Mouse (Mus musculus) adrenal gland, adult 2 months (tissue): ENCODE results near the gene Chka. TPM values are rescaled to one million over a fixed set of nuclear protein-coding genes. Genes with fewer than 3 reads are reported as not detected.
A peak's percentile ranks its signal among the peaks of the same experiment; 100 is the strongest.

Source experiments
- DNase-seq: peaks from one replicate; pipeline ENCODE4 v3.0.0; 2021
- long read RNA-seq: library from polyadenylated mRNA; stranded (forward); transcript quantifications from one replicate; pipeline ENCODE4 v2.0.0, GENCODE M21; 2021
- polyA plus RNA-seq: library from polyadenylated mRNA; depleted of rRNA; stranded (reverse); fragments of >200 nt; gene quantifications from 2 replicates; pipeline ENCODE4 v1.2.3, GENCODE M21; 2012; rRNA removed
- total RNA-seq, 2 experiments: library from RNA; stranded (reverse); gene quantifications; 2 replicates each; pipeline ENCODE4 v1.2.3; 2021

Gene Chka
- 100 to 1,000 TPM in 1 of 2 experiments, 10 to 100 TPM in 1; 42.1 to 124 TPM for total RNA-seq
- polyA plus RNA-seq = 149 and 154 TPM in 2 replicates
- long read RNA-seq, transcript Chka-202 (11 exons, 2,549 nt) = minor isoform, 10 of 34 reads
- long read RNA-seq, transcript Chka-201 (12 exons, 2,319 nt) = major isoform, 19 of 34 reads
- long read RNA-seq, partial matches to known transcripts = 0 of 34 reads
- long read RNA-seq, other reads (novel, unspliced or antisense) = 3 of 34 reads

GRCm38 (mm10) chr19:3851502-3851962 lies at the start of gene Chka:
Gene Chka, plus strand, starts transcription at chr19:3851773.
- DNase-seq = peak; percentile 98

- no peak for DNase-seq
Observed at GRCm38 (mm10) chr19:3805526-3805925, 46.0 kb upstream of the Chka start.

GRCm38 (mm10) chr19:3810536-3811233 lies 40.9 kb upstream of the Chka start:
- DNase-seq = no peak

GRCm38 (mm10) chr19:3814461-3814860 lies 37.1 kb upstream of the Chka start:
- peak; percentile 45 for DNase-seq

GRCm38 (mm10) chr19:3815824-3816223 lies 35.7 kb upstream of the Chka start:
- DNase-seq = no peak

GRCm38 (mm10) chr19:3819080-3819479 lies 32.5 kb upstream of the Chka start:
- DNase-seq = no peak

- no peak for DNase-seq
Observed at GRCm38 (mm10) chr19:3819899-3820444, 31.6 kb upstream of the Chka start.

GRCm38 (mm10) chr19:3825044-3825443 lies 26.5 kb upstream of the Chka start:
- DNase-seq = no peak

- no peak for DNase-seq
Observed at GRCm38 (mm10) chr19:3829863-3830262, 21.7 kb upstream of the Chka start.

- no peak for DNase-seq
Observed at GRCm38 (mm10) chr19:3831716-3832115, 19.9 kb upstream of the Chka start.

- peak; percentile 74 for DNase-seq
Observed at GRCm38 (mm10) chr19:3832851-3833353, 18.7 kb upstream of the Chka start.

- DNase-seq = no peak
Observed at GRCm38 (mm10) chr19:3834301-3834700, 17.3 kb upstream of the Chka start.

- no peak for DNase-seq
Observed at GRCm38 (mm10) chr19:3836791-3837190, 14.8 kb upstream of the Chka start.

- no peak for DNase-seq
Observed at GRCm38 (mm10) chr19:3838931-3839330, 12.6 kb upstream of the Chka start.

- DNase-seq = no peak
Observed at GRCm38 (mm10) chr19:3839686-3840085, 11.9 kb upstream of the Chka start.

- no peak for DNase-seq
Observed at GRCm38 (mm10) chr19:3840214-3840651, 11.3 kb upstream of the Chka start.

GRCm38 (mm10) chr19:3840685-3841084 lies 10.9 kb upstream of the Chka start:
- no peak for DNase-seq

- no peak for DNase-seq
Observed at GRCm38 (mm10) chr19:3842359-3843148, 9.0 kb upstream of the Chka start.

- no peak for DNase-seq
Observed at GRCm38 (mm10) chr19:3843629-3844028, 7.9 kb upstream of the Chka start.

GRCm38 (mm10) chr19:3844836-3845235 lies 6.7 kb upstream of the Chka start:
- DNase-seq = no peak

- DNase-seq = no peak
Observed at GRCm38 (mm10) chr19:3845339-3845738, 6.2 kb upstream of the Chka start.

- DNase-seq = peak; percentile 52
Observed at GRCm38 (mm10) chr19:3845803-3846406, 5.7 kb upstream of the Chka start.
